Mouse (Mus musculus) G1E-ER4 (cell line): ENCODE data around the gene Snap47. TPM values are rescaled to one million over a fixed set of nuclear protein-coding genes. Genes with fewer than 3 reads are reported as not detected.

Experiments used
- GATA1 ChIP-seq: IDR thresholded peaks from one replicate; pipeline ENCODE4 v1.8.0; 2012; ENCODE audit warnings: low read length, inconsistent platforms
- polyA plus RNA-seq: library from polyadenylated mRNA; stranded (reverse); fragments of >175 nt; gene quantifications from 2 replicates; pipeline ENCODE4 v1.2.3, GENCODE M21; 2012

Gene Snap47
- polyA plus RNA-seq: 9.7 and 14.5 TPM in 2 replicates

GRCm38 (mm10) chr11:59451086-59451485, at the start of gene Snap47:
Snap47 (minus strand) TSS chr11:59451186.
- no peak for TF ChIP-seq GATA1

GRCm38 (mm10) chr11:59497747-59498146, 46.8 kb upstream of the Snap47 start:
- no peak for TF ChIP-seq GATA1

DNA sequence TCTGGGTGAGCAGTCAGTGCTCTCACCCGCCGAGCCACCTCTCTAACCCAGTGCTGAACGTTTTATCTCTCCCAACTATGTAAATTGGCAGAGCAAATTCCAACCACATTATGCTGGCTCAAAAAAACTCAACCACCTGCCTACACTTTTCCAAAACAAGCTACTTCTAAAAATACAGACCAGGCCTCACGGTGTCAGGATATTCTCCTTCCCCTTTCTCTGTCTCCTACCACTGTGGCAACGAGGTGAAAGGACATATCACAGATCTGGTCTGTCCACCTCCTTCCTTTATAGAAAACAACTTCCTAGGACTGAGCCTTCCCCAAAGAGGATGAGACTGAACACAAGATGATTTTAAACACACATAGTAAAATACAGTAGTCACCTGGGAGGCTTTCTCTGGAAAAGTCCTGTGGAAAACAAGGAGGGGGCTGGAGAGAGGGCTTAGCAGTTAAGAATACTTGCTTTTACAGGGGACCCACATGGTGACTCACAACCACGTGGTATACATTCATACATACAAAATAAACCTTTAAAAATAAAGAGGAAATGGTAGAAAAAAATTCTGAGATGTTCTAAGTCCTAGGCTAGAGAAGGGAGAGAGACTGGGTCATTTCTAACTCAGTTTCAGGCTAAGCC, 45.8 kb upstream of the Snap47 start:
- TF ChIP-seq GATA1: no peak

DNA sequence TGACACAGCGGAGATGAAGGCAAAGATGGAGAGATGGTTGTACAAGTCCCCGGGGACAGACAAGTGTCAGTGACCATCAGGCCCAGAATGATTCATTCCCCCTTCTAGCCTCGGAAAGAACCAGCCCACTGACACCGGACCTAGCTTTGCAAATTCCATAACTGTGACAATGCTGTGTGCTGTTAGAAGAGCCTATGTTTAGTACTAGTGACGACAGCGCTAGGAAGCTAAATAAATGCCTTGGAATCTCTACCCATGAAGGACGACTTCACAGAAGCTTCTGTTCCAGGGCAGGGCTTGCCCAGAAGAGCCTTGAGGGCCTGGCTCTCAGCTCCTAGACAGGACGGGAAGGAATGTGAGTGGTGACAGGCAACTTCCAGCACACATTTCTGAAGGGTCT, 35.2 kb upstream of the Snap47 start:
- TF ChIP-seq GATA1: no peak

GRCm38 (mm10) chr11:59485641-59486040, 34.7 kb upstream of the Snap47 start:
- no peak for TF ChIP-seq GATA1

DNA sequence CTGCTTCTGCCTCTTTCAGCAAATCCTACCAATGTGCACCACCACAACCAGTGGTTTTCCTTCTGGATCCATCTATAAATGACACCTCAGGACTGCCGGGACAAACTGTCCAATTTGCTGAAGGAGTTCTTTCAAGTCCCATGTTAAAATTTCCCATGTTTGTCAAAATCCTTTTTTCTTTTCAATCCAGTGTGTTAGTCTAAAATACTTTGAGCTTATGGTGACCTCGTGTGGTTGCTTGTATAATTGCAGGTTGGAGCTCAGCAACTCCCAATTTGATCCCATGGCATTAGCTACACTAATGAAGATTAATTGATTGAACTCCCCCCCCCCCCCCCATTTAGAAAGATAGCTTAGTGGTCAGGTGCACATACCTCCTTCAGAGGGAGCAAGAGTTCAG, 32.2 kb upstream of the Snap47 start:
- TF ChIP-seq GATA1: no peak

GRCm38 (mm10) chr11:59477240-59477639, 26.3 kb upstream of the Snap47 start:
- TF ChIP-seq GATA1: no peak

GRCm38 (mm10) chr11:59472326-59472677, 21.3 kb upstream of the Snap47 start, which contains the start of gene Zfp867:
Zfp867 (minus strand) TSS chr11:59472474.
- TF ChIP-seq GATA1: no peak

DNA sequence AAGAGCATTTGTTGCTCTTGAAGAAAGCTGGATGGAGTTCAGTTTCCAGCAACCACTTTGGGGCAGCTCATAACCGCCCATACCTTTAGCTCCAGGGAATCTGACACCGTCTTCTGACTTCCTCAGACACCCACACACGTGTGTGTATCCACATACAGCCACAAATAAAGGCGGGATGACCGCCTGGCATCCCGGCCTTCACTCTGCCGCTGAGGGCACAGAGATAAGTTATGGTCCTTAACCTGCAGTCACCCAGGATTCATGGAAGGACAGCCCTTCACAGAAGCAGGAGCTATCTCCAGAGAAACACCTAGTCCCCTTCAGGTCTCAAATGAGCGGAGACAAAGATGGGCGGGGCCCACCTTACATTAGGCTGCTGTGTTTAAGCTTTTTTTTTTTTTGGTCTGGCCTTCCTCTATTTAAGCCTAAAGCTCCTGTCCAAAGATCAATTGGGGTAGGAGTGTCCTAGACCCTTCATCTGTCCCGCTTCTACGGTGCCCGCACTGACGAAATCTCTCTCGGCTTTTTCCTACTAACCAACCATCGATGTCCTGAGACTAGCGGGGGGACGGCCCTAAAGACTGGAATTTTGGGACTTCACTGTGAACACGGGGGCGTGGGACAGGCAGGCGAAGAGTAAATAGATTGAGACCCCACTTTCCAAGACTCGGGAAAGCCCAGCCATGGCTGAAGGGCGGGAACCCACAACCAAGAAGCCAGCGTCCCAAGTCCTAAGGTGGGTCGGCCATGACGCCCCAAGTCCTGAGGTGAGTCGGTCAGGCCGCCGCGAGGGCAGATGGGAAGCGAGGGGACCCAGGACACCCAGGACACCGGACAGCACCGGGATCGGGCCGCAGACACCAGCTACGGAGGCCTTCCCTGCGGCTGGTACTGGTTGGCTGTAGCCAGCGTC, 20.7 kb upstream of the Snap47 start:
- TF ChIP-seq GATA1: no peak

- TF ChIP-seq GATA1: no peak
Observed at GRCm38 (mm10) chr11:59460459-59460858, 9.5 kb upstream of the Snap47 start.

- no peak for TF ChIP-seq GATA1
Observed at GRCm38 (mm10) chr11:59458973-59459372, 8.0 kb upstream of the Snap47 start.

DNA sequence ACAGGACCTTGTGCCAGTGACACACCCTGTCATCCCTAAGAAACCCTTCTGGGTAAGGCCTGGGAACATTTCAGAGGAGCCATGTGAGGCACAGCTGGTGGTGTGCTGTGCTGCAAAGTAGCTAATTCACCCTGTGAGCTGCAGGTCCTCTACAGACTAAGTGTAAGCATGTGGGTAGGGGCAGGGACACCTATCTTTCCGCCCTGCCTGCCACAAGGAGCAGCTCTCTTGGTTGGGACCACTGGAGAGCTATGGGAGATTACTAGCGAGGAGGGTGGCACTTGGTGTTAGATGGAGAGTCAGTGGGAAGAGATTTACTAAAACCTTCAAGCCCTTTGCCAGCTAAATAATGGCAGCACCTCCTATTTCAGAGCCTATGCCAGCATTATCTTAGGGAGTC, 5.9 kb upstream of the Snap47 start:
- TF ChIP-seq GATA1: no peak

DNA sequence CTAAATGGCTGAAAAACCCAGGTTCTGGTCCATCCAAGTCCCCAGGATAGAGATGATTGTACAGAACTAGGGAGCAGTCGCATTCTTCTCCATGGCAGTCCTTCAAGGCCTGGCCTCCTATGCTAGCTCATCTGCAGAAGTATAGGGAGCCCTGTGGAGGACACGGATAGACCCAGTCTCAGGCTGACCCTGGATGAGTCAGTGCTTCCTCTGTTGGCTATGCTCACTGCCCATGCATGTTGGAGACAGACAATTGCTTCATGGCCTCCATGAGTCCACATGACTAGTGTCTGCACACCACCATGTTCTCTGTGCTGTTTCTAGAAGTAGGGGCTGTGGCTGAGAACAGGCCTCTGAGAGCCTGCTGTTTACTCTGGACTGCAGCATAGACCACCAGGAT, 5.4 kb upstream of the Snap47 start:
- no peak for TF ChIP-seq GATA1

GRCm38 (mm10) chr11:59450230-59450771, 685 bp downstream of the Snap47 start:
- no peak for TF ChIP-seq GATA1

- TF ChIP-seq GATA1: no peak
Observed at GRCm38 (mm10) chr11:59449741-59450229, 1.2 kb downstream of the Snap47 start, which contains the start of gene Jmjd4. Jmjd4 (plus strand) TSS chr11:59450045.

GRCm38 (mm10) chr11:59443102-59443501, 7.9 kb downstream of the Snap47 start:
- no peak for TF ChIP-seq GATA1
